Comparison of ENCODE assay signal across 27 mouse cellular contexts in the genomic region with DNA sequence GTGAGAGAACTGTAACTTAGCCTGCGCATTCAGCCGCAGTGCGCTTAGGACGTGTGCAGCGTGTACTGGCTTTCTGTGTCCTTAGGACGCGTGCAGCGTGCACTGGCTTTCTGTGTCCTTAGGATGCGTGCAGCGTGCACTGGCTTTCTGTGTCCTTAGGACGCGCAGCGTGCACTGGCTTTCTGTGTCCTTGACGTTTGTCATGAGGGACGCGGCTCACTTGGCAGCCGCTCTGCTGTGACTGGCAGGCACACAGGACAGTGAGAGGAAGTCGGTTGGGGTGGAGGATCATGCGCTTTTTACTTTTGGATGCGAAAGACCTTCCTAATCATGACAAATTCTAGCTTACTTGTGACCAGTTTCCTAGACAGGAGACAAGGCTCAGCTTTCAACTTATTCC. TPM values are rescaled to one million over a fixed set of nuclear protein-coding genes. Genes with fewer than 3 reads are reported as not detected.
DNase-seq lines count a peak whose midpoint lies in the region; ATAC-seq and TF ChIP-seq lines count a peak whose summit lies in the region.
"Had no signal": no experiment of that assay in that cellular context is flagged by ENCODE, and none has a peak within 500 bp of the region (broad histone marks: within the 10 kb centered on the region; RNA-seq: fewer than 3 reads in every experiment).

No protein-coding gene starts in this region.

- peak overlapping the region; percentile 38; the same call in 1 of the 2 replicates for H3K27ac ChIP-seq in heart, adult 2 months
- H3K27ac ChIP-seq in heart, embryonic 11.5 days (ENCODE audit: low read depth, low read length): no peak overlapping the region
- no peak overlapping the region for H3K27ac ChIP-seq in neural tube, embryonic 15.5 days (replicated peaks)
- no peak overlapping the region for H3K27ac ChIP-seq in hindbrain, embryonic 11.5 days (ENCODE audit: low read depth, low read length)
- H3K27ac ChIP-seq: heart, embryonic 15.5 days; hindbrain, embryonic 14.5 days; layer of hippocampus, adult 2 months; limb, embryonic 10.5 days; midbrain, embryonic 15.5 days; neural tube, embryonic 12.5 days had no signal

- H3K4me1 ChIP-seq in heart, adult 2 months (ENCODE audit: control insufficient read depth, insufficient read depth, low read length): no peaks in the 10 kb centered on the region
- no peaks in the 10 kb centered on the region for H3K4me1 ChIP-seq in heart, embryonic 11.5 days (ENCODE audit: control insufficient read depth, insufficient read depth, low read length)
- H3K4me1 ChIP-seq in neural tube, embryonic 15.5 days: no peaks in the 10 kb centered on the region
- no peaks in the 10 kb centered on the region for H3K4me1 ChIP-seq in hindbrain, embryonic 11.5 days (replicated peaks; ENCODE audit: control insufficient read depth, insufficient read depth, low read length)
- H3K4me1 ChIP-seq: heart, embryonic 15.5 days; limb, embryonic 10.5 days; midbrain, embryonic 15.5 days; neural tube, embryonic 12.5 days had no signal

- 69% methylated on average over 20 of the region's 20 CpGs for WGBS in heart, adult 2 months
- WGBS in heart, embryonic 11.5 days (ENCODE audit: insufficient replicate concordance): 93% methylated on average over 20 of the region's 20 CpGs
- 92% methylated on average over 20 of the region's 20 CpGs for WGBS in neural tube, embryonic 15.5 days
- WGBS in hindbrain, embryonic 11.5 days: 95% methylated on average over 20 of the region's 20 CpGs

- TF ChIP-seq CTCF in heart, adult 2 months (IDR thresholded peaks at IDR 0.05): no peak

- H3K4me3 ChIP-seq in heart, adult 2 months: no peak overlapping the region
- no peak overlapping the region for H3K4me3 ChIP-seq in heart, embryonic 11.5 days (ENCODE audit: low read depth, low read length)
- no peak overlapping the region for H3K4me3 ChIP-seq in neural tube, embryonic 15.5 days (replicated peaks)
- H3K4me3 ChIP-seq in hindbrain, embryonic 11.5 days (ENCODE audit: low read depth, low read length): no peak overlapping the region
- H3K4me3 ChIP-seq: heart, embryonic 15.5 days; layer of hippocampus, adult 2 months; limb, embryonic 10.5 days; megakaryocyte, embryonic 14.5 days; midbrain, embryonic 15.5 days; neural tube, embryonic 12.5 days had no signal

- H3K27me3 ChIP-seq in heart, adult 2 months (ENCODE audit: control insufficient read depth, insufficient read depth, low read length): no peaks in the 10 kb centered on the region
- H3K27me3 ChIP-seq in heart, embryonic 11.5 days (ENCODE audit: control insufficient read depth, insufficient read depth, low read length): no peaks in the 10 kb centered on the region
- no peaks in the 10 kb centered on the region for H3K27me3 ChIP-seq in neural tube, embryonic 15.5 days (replicated peaks)
- H3K27me3 ChIP-seq in hindbrain, embryonic 11.5 days (ENCODE audit: control insufficient read depth, insufficient read depth, low read length): no peaks in the 10 kb centered on the region
- H3K27me3 ChIP-seq: heart, embryonic 15.5 days; megakaryocyte, embryonic 14.5 days; midbrain, embryonic 15.5 days; neural tube, embryonic 12.5 days had no signal

- no peaks in the 10 kb centered on the region for H3K36me3 ChIP-seq in heart, adult 2 months (ENCODE audit: control insufficient read depth, insufficient read depth, low read length)
- peaks cover 23% of the 10 kb centered on the region for H3K36me3 ChIP-seq in heart, embryonic 11.5 days (ENCODE audit: control insufficient read depth, insufficient read depth, low read length)
- peaks cover 58% of the 10 kb centered on the region for H3K36me3 ChIP-seq in neural tube, embryonic 15.5 days
- H3K36me3 ChIP-seq in hindbrain, embryonic 11.5 days (ENCODE audit: control insufficient read depth, insufficient read depth, low read length): 0 out of 2 replicates have a peak, but pooled peaks cover 4% of the 10 kb centered on the region

- intact Hi-C loops in heart, adult 2 months (cut with DNase I): no loop called here
- intact Hi-C loops in heart, postnatal 36 days (cut with DNase I): no loop called here

- no peak for TF ChIP-seq POLR2A in heart, adult 2 months (IDR thresholded peaks at IDR 0.05; ENCODE audit: insufficient read depth, low read depth, low read length)

- H3K4me2 ChIP-seq in heart, embryonic 11.5 days: no peak overlapping the region
- no peak overlapping the region for H3K4me2 ChIP-seq in neural tube, embryonic 15.5 days
- no peak overlapping the region for H3K4me2 ChIP-seq in hindbrain, embryonic 11.5 days (replicated peaks; ENCODE audit: low read depth, low read length)
- H3K4me2 ChIP-seq: heart, embryonic 15.5 days; hindbrain, embryonic 14.5 days; liver, embryonic 11.5 days; midbrain, embryonic 15.5 days; neural tube, embryonic 12.5 days had no signal

- H3K9ac ChIP-seq in heart, adult 2 months (ENCODE audit: low read depth, low read length): no peak overlapping the region
- H3K9ac ChIP-seq in heart, embryonic 11.5 days (ENCODE audit: low read depth, low read length): no peak overlapping the region
- no peak overlapping the region for H3K9ac ChIP-seq in neural tube, embryonic 15.5 days (replicated peaks)
- no peak overlapping the region for H3K9ac ChIP-seq in hindbrain, embryonic 11.5 days (ENCODE audit: low read depth, low read length)
- H3K9ac ChIP-seq: heart, embryonic 15.5 days; hindbrain, embryonic 14.5 days; midbrain, embryonic 15.5 days; neural tube, embryonic 12.5 days had no signal

- ATAC-seq in heart, embryonic 11.5 days (replicated peaks; ENCODE audit: insufficient number of reproducible peaks, low FRiP score, low TSS enrichment): no peak
- no peak for ATAC-seq in neural tube, embryonic 15.5 days (ENCODE audit: low FRiP score)
- ATAC-seq in hindbrain, embryonic 11.5 days (ENCODE audit: low FRiP score): no peak
- ATAC-seq: CD4-positive, CD25-positive, alpha-beta regulatory T cell, adult 4 months; midbrain, embryonic 15.5 days had no signal

- DNase-seq in heart, adult 2 months: peak; percentile 48 to 68
- peak; percentile 89 for DNase-seq in adrenal gland, adult 2 months
- DNase-seq in adrenal gland, postnatal 4 days (ENCODE audit: low spot score in 2 of 2): peak; percentile 23 to 44
- DNase-seq in heart, postnatal 36 days: peak; percentile 30 to 38
- no peak for DNase-seq in hindbrain, embryonic 11.5 days (ENCODE audit: low spot score)
- no peak for DNase-seq in kidney, adult 8-10 months
- DNase-seq: cerebellum, adult 18-20 months; cerebellum, postnatal 14 days; gastrocnemius, postnatal 36 days; kidney, adult 2 months; kidney, postnatal 10 days; lung, adult 18-20 months; lung, postnatal 14 days; retina, postnatal 1 day; right cerebral cortex, postnatal 25 days; thymus, postnatal 14 days had no signal

- no peaks in the 10 kb centered on the region for H3K9me3 ChIP-seq in heart, embryonic 11.5 days (replicated peaks; ENCODE audit: control insufficient read depth, low read length)
- no peaks in the 10 kb centered on the region for H3K9me3 ChIP-seq in neural tube, embryonic 15.5 days (replicated peaks)
- H3K9me3 ChIP-seq in hindbrain, embryonic 11.5 days (ENCODE audit: control insufficient read depth, low read length): no peaks in the 10 kb centered on the region
- H3K9me3 ChIP-seq: heart, embryonic 15.5 days; limb, embryonic 10.5 days; megakaryocyte, embryonic 14.5 days; midbrain, embryonic 15.5 days; neural tube, embryonic 12.5 days had no signal

- peak; percentile 58; the same call in 1 of the 2 replicates for TF ChIP-seq EP300 in heart, adult 2 months (IDR thresholded peaks at IDR 0.05; ENCODE audit: insufficient read depth, low read depth, low read length)

- no peaks in the 10 kb centered on the region for H3K79me2 ChIP-seq in heart, adult 2 months (replicated peaks; ENCODE audit: control insufficient read depth, insufficient read depth, low read length)

RNA-seq across cellular contexts. Expression of gene Dync1i2, which starts 53.1 kb away (rescaled TPM):
- 10 to 100 TPM; 56.2 to 58.7 TPM for total RNA-seq in heart, adult 2 months (2021)
- polyA plus RNA-seq in heart, adult 2 months (2012; rRNA removed): 19.9 and 35.8 TPM in 2 replicates
- polyA plus RNA-seq in heart, embryonic 11.5 days (2014; fragmentation: Nextera tagmentation; extraction: Ambion mirVana): 78.5 and 105 TPM in 2 replicates
- total RNA-seq in adrenal gland, adult 2 months (2021): 100 to 1,000 TPM in 1 of 2 experiments, 10 to 100 TPM in 1; 93.0 to 102 TPM
- polyA plus RNA-seq in adrenal gland, adult 2 months (2012; rRNA removed): 3.1 and 4.8 TPM in 2 replicates
- total RNA-seq in adrenal gland, postnatal 4 days (2021): 100 to 1,000 TPM; 101 to 109 TPM
- total RNA-seq in heart, postnatal 36 days (2021): 10 to 100 TPM; 61.6 to 62.5 TPM
- 144 and 163 TPM in 2 replicates for polyA plus RNA-seq in neural tube, embryonic 15.5 days (2015; fragmentation: Nextera tagmentation; extraction: Ambion mirVana)
- polyA plus RNA-seq in hindbrain, embryonic 11.5 days (2014; fragmentation: Nextera tagmentation; extraction: Ambion mirVana): 166 and 195 TPM in 2 replicates

Comparison
In these comparisons a context has a peak if more than half of its experiments do, and no peak if none do; other contexts are left out.
1. DNase-seq: peak in heart, adult 2 months (2 of 2), adrenal gland, adult 2 months (single experiment), adrenal gland, postnatal 4 days (2 of 2) and heart, postnatal 36 days (2 of 2); none in hindbrain, embryonic 11.5 days (single experiment) and kidney, adult 8-10 months (0 of 2).